Mouse (Mus musculus) liver, adult 2 months (tissue): ENCODE results near the gene Isyna1.

ENCODE experiments used
- CTCF ChIP-seq: fragments of 200-500 bp; IDR thresholded peaks from 2 replicates; pipeline ENCODE4 v1.5.1; 2011; ENCODE audit warnings: low read depth, low read length, control low read depth
- POLR2A ChIP-seq: fragments of 200-500 bp; IDR thresholded peaks from 2 replicates; pipeline ENCODE4 v1.6.1; 2011; ENCODE audit warnings: low read length, control low read depth; ENCODE audit not compliant: insufficient read depth; ENCODE audit errors: extremely low read depth

GRCm38 (mm10) chr8:70618888-70619334 is 24.7 kb downstream of the Isyna1 start:
- TF ChIP-seq CTCF (no peak), POLR2A (no peak)
